Mouse (Mus musculus) midbrain, embryonic 14.5 days (tissue): Measurements from ENCODE around the gene Olfr768. TPM values are rescaled to one million over a fixed set of nuclear protein-coding genes. Genes with fewer than 3 reads are reported as not detected.

ENCODE experiments used
- polyA plus RNA-seq: library from polyadenylated mRNA; unstranded; fragments of >200 nt; fragmentation: Nextera tagmentation; extraction: Ambion mirVana; gene quantifications from 2 replicates; pipeline ENCODE4 v1.2.1, GENCODE M21; 2014

Olfr768 gene
- polyA plus RNA-seq, 1 experiment from 2014 or later: not detected

Other genes starting within 250 kb of the Olfr768 start
- gene Gdf11, start 207.7 kb downstream of the Olfr768 start, polyA plus RNA-seq: 7.9 and 9.6 TPM in 2 replicates
- 120 and 138 TPM in 2 replicates for gene Cd63, start 198.4 kb downstream of the Olfr768 start, polyA plus RNA-seq
- 11.6 and 15.2 TPM in 2 replicates for gene Rdh5, start 176.5 kb downstream of the Olfr768 start, polyA plus RNA-seq
- 249 and 282 TPM in 2 replicates for gene Bloc1s1, start 175.3 kb downstream of the Olfr768 start, polyA plus RNA-seq
- 3.4 and 4.9 TPM in 2 replicates for gene Itga7, start 165.6 kb downstream of the Olfr768 start, polyA plus RNA-seq
- gene Mettl7b, start 138.4 kb downstream of the Olfr768 start, polyA plus RNA-seq: not detected in 2 replicates
- not detected in 2 replicates for gene Olfr9, start 109.9 kb downstream of the Olfr768 start, polyA plus RNA-seq
- gene Olfr763, start 88.6 kb downstream of the Olfr768 start, polyA plus RNA-seq: not detected in 2 replicates
- not detected in 2 replicates for gene Olfr764-ps1, start 59.5 kb downstream of the Olfr768 start, polyA plus RNA-seq
- gene Olfr765, start 49.4 kb downstream of the Olfr768 start, polyA plus RNA-seq: not detected in 2 replicates
- not detected in 2 replicates for gene Olfr766-ps1, start 30.4 kb downstream of the Olfr768 start, polyA plus RNA-seq
- gene Olfr767, start 16.5 kb downstream of the Olfr768 start, polyA plus RNA-seq: not detected in 2 replicates
- not detected in 2 replicates for gene Olfr769, start 18.5 kb upstream of the Olfr768 start, polyA plus RNA-seq
- gene Olfr770, start 39.6 kb upstream of the Olfr768 start, polyA plus RNA-seq: not detected in 2 replicates
- gene Olfr771, start 65.4 kb upstream of the Olfr768 start, polyA plus RNA-seq: not detected in 2 replicates
- gene Olfr772, start 78.5 kb upstream of the Olfr768 start, polyA plus RNA-seq: not detected in 2 replicates
- not detected in 2 replicates for gene Olfr773, start 88.0 kb upstream of the Olfr768 start, polyA plus RNA-seq
- not detected in 2 replicates for gene Olfr774, start 136.8 kb upstream of the Olfr768 start, polyA plus RNA-seq
- gene Olfr775, start 149.0 kb upstream of the Olfr768 start, polyA plus RNA-seq: not detected in 2 replicates
- not detected in 2 replicates for gene Olfr776, start 159.8 kb upstream of the Olfr768 start, polyA plus RNA-seq
- gene Olfr777, start 172.1 kb upstream of the Olfr768 start, polyA plus RNA-seq: not detected in 2 replicates
- not detected in 2 replicates for gene Olfr780, start 218.7 kb upstream of the Olfr768 start, polyA plus RNA-seq
- not detected in 2 replicates for gene Olfr781, start 229.5 kb upstream of the Olfr768 start, polyA plus RNA-seq
- not detected in 2 replicates for gene Olfr782, start 249.5 kb upstream of the Olfr768 start, polyA plus RNA-seq